Mouse (Mus musculus) MEL (cell line): ENCODE measurements at regions not wholly inside any gene's neighbourhood (a gene's known extent, or its start where the extent isn't known, plus 50 kb on each side); places are given as distances from the start of the nearest gene placed in this dataset.

Experiments used
- DNase-seq: peaks from one replicate; pipeline ENCODE4 v3.0.0; 2011; ENCODE audit warnings: low read depth, low spot score
- H3K27ac ChIP-seq: 2 replicates; pipeline ENCODE4 v1.5.1; 2012; ENCODE audit warnings: low read depth, mild to moderate bottlenecking, control low read depth, low read length, moderate library complexity; ENCODE audit not compliant: control insufficient read depth
- H3K27me3 ChIP-seq, 2 experiments: fragments of 150-350 bp in 1 of 2; sonication (generic) in 1 of 2; 2 replicates each; pipeline ENCODE4 v1.6.1; 2012; ENCODE audit warnings: low read length in 2 of 2, mild to moderate bottlenecking in 2 of 2, improper control_type of control experiment in 1 of 2, moderate library complexity in 1 of 2; ENCODE audit not compliant: insufficient read depth in 2 of 2, control insufficient read depth in 1 of 2
- H3K36me3 ChIP-seq, 2 experiments: 2 replicates each; pipeline ENCODE4 v1.6.1; 2012 to 2014; ENCODE audit warnings: low read length in 2 of 2, improper control_type of control experiment in 1 of 2, inconsistent platforms in 1 of 2, mild to moderate bottlenecking in 1 of 2; ENCODE audit not compliant: insufficient read depth in 2 of 2, control insufficient read depth in 1 of 2
- H3K4me1 ChIP-seq, 2 experiments: fragments of 150-350 bp in 1 of 2; sonication (generic) in 1 of 2; 2 replicates each; pipeline ENCODE4 v1.6.1; 2012; ENCODE audit warnings: low read length in 2 of 2, improper control_type of control experiment in 1 of 2, mild to moderate bottlenecking in 1 of 2; ENCODE audit not compliant: insufficient read depth in 2 of 2, control insufficient read depth in 1 of 2
- H3K4me3 ChIP-seq, 2 experiments: fragments of 150-350 bp in 1 of 2; sonication (generic) in 1 of 2; 2 replicates each; pipeline ENCODE4 v1.5.1; 2012; ENCODE audit warnings: low read depth in 2 of 2, low read length in 2 of 2, mild to moderate bottlenecking in 2 of 2, moderate library complexity in 2 of 2, control low read depth in 1 of 2, improper control_type of control experiment in 1 of 2; ENCODE audit not compliant: control insufficient read depth in 1 of 2, insufficient read depth in 1 of 2
- H3K79me2 ChIP-seq: 2 replicates; pipeline ENCODE4 v1.6.1; 2012; ENCODE audit warnings: mild to moderate bottlenecking, low read length, moderate library complexity; ENCODE audit not compliant: control insufficient read depth, poor library complexity, insufficient read depth
- H3K9ac ChIP-seq: 2 replicates; pipeline ENCODE4 v1.6.1; 2012; ENCODE audit warnings: low read depth, mild to moderate bottlenecking, control low read depth, low read length, moderate library complexity; ENCODE audit not compliant: control insufficient read depth, poor library complexity, severe bottlenecking
- H3K9me3 ChIP-seq: fragments of 150-350 bp; sonication (generic); replicated peaks from 2 replicates; pipeline ENCODE4 v1.6.1; 2012; ENCODE audit warnings: mild to moderate bottlenecking, low read length, improper control_type of control experiment, moderate library complexity; ENCODE audit not compliant: insufficient read depth
- CHD1 ChIP-seq: IDR thresholded peaks from 2 replicates; pipeline ENCODE4 v1.6.1; 2012; ENCODE audit warnings: low read depth, mild to moderate bottlenecking, inconsistent platforms, low read length, improper control_type of control experiment
- CTCF ChIP-seq, 3 experiments: IDR thresholded peaks in 2 of 3; conservative IDR thresholded peaks in 1 of 3; 2 replicates each; pipeline ENCODE4 v1.5.1; 2011 to 2012; ENCODE audit warnings: low read length in 3 of 3, low read depth in 2 of 3, mild to moderate bottlenecking in 2 of 3, improper control_type of control experiment in 1 of 3, inconsistent platforms in 1 of 3, mixed read lengths in 1 of 3, moderate library complexity in 1 of 3; ENCODE audit not compliant: control insufficient read depth in 1 of 3, insufficient read depth in 1 of 3, poor library complexity in 1 of 3, severe bottlenecking in 1 of 3
- GATA1 ChIP-seq: IDR thresholded peaks from 2 replicates; pipeline ENCODE4 v1.6.1; 2011; ENCODE audit warnings: low read depth, low read length, improper control_type of control experiment
- JUND ChIP-seq: IDR thresholded peaks from 2 replicates; pipeline ENCODE4 v1.6.1; 2011; ENCODE audit warnings: low read depth, mild to moderate bottlenecking, improper control_type of control experiment, low read length
- MAFK ChIP-seq: IDR thresholded peaks from 2 replicates; pipeline ENCODE4 v1.6.1; 2011; ENCODE audit warnings: low read depth, mild to moderate bottlenecking, low read length, improper control_type of control experiment, borderline replicate concordance
- MAX ChIP-seq: IDR thresholded peaks from 2 replicates; pipeline ENCODE4 v1.6.1; 2011; ENCODE audit warnings: low read length, improper control_type of control experiment
- MAZ ChIP-seq: IDR thresholded peaks from 2 replicates; pipeline ENCODE4 v1.6.1; 2012; ENCODE audit warnings: low read depth, mild to moderate bottlenecking, inconsistent platforms, low read length, improper control_type of control experiment
- MYB ChIP-seq: IDR thresholded peaks from 2 replicates; pipeline ENCODE4 v1.6.1; 2011; ENCODE audit warnings: mild to moderate bottlenecking, low read depth, low read length, improper control_type of control experiment
- POLR2A ChIP-seq, 2 experiments: IDR thresholded peaks; 2 replicates each; pipeline ENCODE4 v1.6.1; 2011 to 2012; ENCODE audit warnings: low read length in 2 of 2, mild to moderate bottlenecking in 2 of 2, control low read depth in 1 of 2, improper control_type of control experiment in 1 of 2, low read depth in 1 of 2, moderate library complexity in 1 of 2; ENCODE audit not compliant: control insufficient read depth in 1 of 2, insufficient read depth in 1 of 2, poor library complexity in 1 of 2
- POLR2AphosphoS2 ChIP-seq: IDR thresholded peaks from 2 replicates; pipeline ENCODE4 v1.6.1; 2011; ENCODE audit warnings: low read length, improper control_type of control experiment
- RCOR1 ChIP-seq: IDR thresholded peaks from 2 replicates; pipeline ENCODE4 v1.6.1; 2012; ENCODE audit warnings: low read depth, mild to moderate bottlenecking, inconsistent platforms, low read length, improper control_type of control experiment
- SMC3 ChIP-seq: IDR thresholded peaks from 2 replicates; pipeline ENCODE4 v1.6.1; 2011; ENCODE audit warnings: low read depth, low read length, improper control_type of control experiment
- TAL1 ChIP-seq: IDR thresholded peaks from 2 replicates; pipeline ENCODE4 v1.6.1; 2012; ENCODE audit warnings: mild to moderate bottlenecking, inconsistent platforms, low read length, moderate library complexity, mixed read lengths
- TBP ChIP-seq: IDR thresholded peaks from 2 replicates; pipeline ENCODE4 v1.8.0; 2011; ENCODE audit warnings: low read depth, low read length, improper control_type of control experiment
- TCF12 ChIP-seq: IDR thresholded peaks from 2 replicates; pipeline ENCODE4 v1.6.1; 2014; ENCODE audit warnings: low read depth, mild to moderate bottlenecking, inconsistent platforms, low read length, improper control_type of control experiment, moderate library complexity
- UBTF ChIP-seq: IDR thresholded peaks from 2 replicates; pipeline ENCODE4 v1.6.1; 2012; ENCODE audit warnings: low read depth, mild to moderate bottlenecking, inconsistent platforms, low read length, improper control_type of control experiment, moderate library complexity, borderline replicate concordance; ENCODE audit not compliant: insufficient read depth
- USF1 ChIP-seq: IDR thresholded peaks from 2 replicates; pipeline ENCODE4 v1.6.1; 2014; ENCODE audit warnings: low read depth, mild to moderate bottlenecking, inconsistent platforms, low read length, improper control_type of control experiment, moderate library complexity
- USF2 ChIP-seq, 2 experiments: IDR thresholded peaks; 2 replicates each; pipeline ENCODE4 v1.6.1; 2011 to 2012; ENCODE audit warnings: improper control_type of control experiment in 2 of 2, low read length in 2 of 2, borderline replicate concordance in 1 of 2, inconsistent platforms in 1 of 2, low read depth in 1 of 2, mild to moderate bottlenecking in 1 of 2; ENCODE audit not compliant: insufficient read depth in 1 of 2
- ZC3H11A ChIP-seq: IDR thresholded peaks from 2 replicates; pipeline ENCODE4 v1.6.1; 2012; ENCODE audit warnings: low read depth, mild to moderate bottlenecking, inconsistent platforms, low read length, improper control_type of control experiment
- ZKSCAN1 ChIP-seq: IDR thresholded peaks from 2 replicates; pipeline ENCODE4 v1.6.1; 2012; ENCODE audit warnings: low read depth, mild to moderate bottlenecking, inconsistent platforms, low read length, improper control_type of control experiment, moderate library complexity
- ZNF384 ChIP-seq: IDR thresholded peaks from 2 replicates; pipeline ENCODE4 v1.6.1; 2012; ENCODE audit warnings: low read depth, mild to moderate bottlenecking, inconsistent platforms, low read length, improper control_type of control experiment

GRCm38 (mm10) chr9:61776446-61776845, 137.9 kb downstream of the Rplp1 start:
- H3K27ac ChIP-seq, result no peak overlapping the region
- H3K36me3 ChIP-seq, result no peaks in the 10 kb centered on the region
- TF ChIP-seq TBP (no peak), MAX (no peak), MYB (no peak), TAL1 (no peak), SMC3 (no peak), GATA1 (no peak), USF2 (IDR thresholded peaks at IDR 0.05; ENCODE audit: borderline replicate concordance in 1 of 2, insufficient read depth in 1 of 2, low read depth in 1 of 2, low read length in 2 of 2) (no peak), CTCF (IDR thresholded peaks at IDR 0.05 in 2 of 3, conservative IDR thresholded peaks at IDR 0.05 in 1 of 3; ENCODE audit: control insufficient read depth in 1 of 3, insufficient read depth in 1 of 3, low read depth in 2 of 3, low read length in 3 of 3, poor library complexity in 1 of 3, severe bottlenecking in 1 of 3) (no peak), USF1 (no peak), MAZ (no peak)
- H3K27me3 ChIP-seq, result peaks cover 0 to 2% of the 10 kb centered on the region in 2 experiments; a peak in 2 of 4 replicates
- H3K9ac ChIP-seq, result no peak overlapping the region
- no peaks in the 10 kb centered on the region for H3K4me1 ChIP-seq
- no peaks in the 10 kb centered on the region for H3K79me2 ChIP-seq
- no peak for DNase-seq
- H3K9me3 ChIP-seq, result no peaks in the 10 kb centered on the region
- no peak overlapping the region for H3K4me3 ChIP-seq

- Histone ChIP-seq H3K27ac (no peak overlapping the region), H3K27me3 (peaks cover 0 to 2% of the 10 kb centered on the region in 2 experiments; a peak in 2 of 4 replicates), H3K9ac (no peak overlapping the region), H3K36me3 (no peaks in the 10 kb centered on the region), H3K4me3 (no peak overlapping the region), H3K4me1 (no peaks in the 10 kb centered on the region), H3K79me2 (no peaks in the 10 kb centered on the region), H3K9me3 (no peaks in the 10 kb centered on the region)
- TF ChIP-seq JUND (no peak), CTCF (IDR thresholded peaks at IDR 0.05 in 2 of 3, conservative IDR thresholded peaks at IDR 0.05 in 1 of 3; ENCODE audit: control insufficient read depth in 1 of 3, insufficient read depth in 1 of 3, low read depth in 2 of 3, low read length in 3 of 3, poor library complexity in 1 of 3, severe bottlenecking in 1 of 3) (no peak), RCOR1 (no peak), MAZ (no peak), MAFK (no peak), POLR2AphosphoS2 (no peak), CHD1 (no peak), ZC3H11A (no peak), UBTF (no peak), ZKSCAN1 (no peak), TAL1 (no peak), SMC3 (no peak), POLR2A (IDR thresholded peaks at IDR 0.05; ENCODE audit: control insufficient read depth in 1 of 2, insufficient read depth in 1 of 2, low read depth in 1 of 2, low read length in 2 of 2, poor library complexity in 1 of 2) (no peak), ZNF384 (no peak), TCF12 (no peak)
- DNase-seq, result no peak
These were observed 144.0 kb downstream of the Rplp1 start for GRCm38 (mm10) chr9:61770207-61770955.
